Mouse (Mus musculus): ENCODE measurements around the gene Tpte. TPM values are rescaled to one million over a fixed set of nuclear protein-coding genes. Genes with fewer than 3 reads are reported as not detected.
A peak's percentile ranks its signal among the peaks of the same experiment; 100 is the strongest.

The Tpte gene
- polyA plus RNA-seq, 1 experiment, result not detected

- Histone ChIP-seq H3K4me3 (ENCODE audit: insufficient read depth, low read length) (peak overlapping the region; percentile 91), H3K4me1 (ENCODE audit: control insufficient read depth, insufficient read depth, low read length) (peaks cover 6% of the 10 kb centered on the region; the same call in 1 of the 2 replicates), H3K27ac (ENCODE audit: insufficient read depth, low read depth, low read length) (no peak overlapping the region)
- TF ChIP-seq CTCF (IDR thresholded peaks at IDR 0.05; ENCODE audit: low read depth, low read length) (no peak), POLR2A (IDR thresholded peaks at IDR 0.05; ENCODE audit: borderline replicate concordance, low read depth, low read length) (no peak)
Observed at GRCm38 (mm10) chr8:22411971-22412370, 128.7 kb downstream of the Tpte start.

Other genes with a start within 250 kb of the Tpte start
- gene Atp7b, start 223.1 kb upstream of the Tpte start, polyA plus RNA-seq (2012; ENCODE audit: insufficient read depth, insufficient read length, missing spikeins), result 0.12 TPM in 1 of 2 replicates, not detected in the other
- gene Alg11, start 222.7 kb upstream of the Tpte start, polyA plus RNA-seq (2012; ENCODE audit: insufficient read depth, insufficient read length, missing spikeins), result 7.7 and 9.3 TPM in 2 replicates
- not detected in 2 replicates for gene Nek5, start 158.4 kb upstream of the Tpte start, polyA plus RNA-seq (2012; ENCODE audit: insufficient read depth, insufficient read length, missing spikeins)
- 2.6 and 2.9 TPM in 2 replicates for gene Nek3, start 117.0 kb upstream of the Tpte start, polyA plus RNA-seq (2012; ENCODE audit: insufficient read depth, insufficient read length, missing spikeins)
- gene Ckap2, start 97.6 kb upstream of the Tpte start, polyA plus RNA-seq (2012; ENCODE audit: insufficient read depth, insufficient read length, missing spikeins), result 22.0 and 30.3 TPM in 2 replicates
- 27.4 and 34.3 TPM in 2 replicates for gene Vps36, start 90.6 kb upstream of the Tpte start, polyA plus RNA-seq (2012; ENCODE audit: insufficient read depth, insufficient read length, missing spikeins)
- 2.5 and 3.3 TPM in 2 replicates for gene Thsd1, start 56.1 kb upstream of the Tpte start, polyA plus RNA-seq (2012; ENCODE audit: insufficient read depth, insufficient read length, missing spikeins)
- gene Slc25a15, start 115.2 kb downstream of the Tpte start, polyA plus RNA-seq (2012; ENCODE audit: insufficient read depth, insufficient read length, missing spikeins), result 4.5 and 5.0 TPM in 2 replicates
- 17.2 and 21.2 TPM in 2 replicates for gene Mrps31, start 127.9 kb downstream of the Tpte start, polyA plus RNA-seq (2012; ENCODE audit: insufficient read depth, insufficient read length, missing spikeins)

All from bone marrow macrophage, adult 2 months (primary cell).